Mouse (Mus musculus) brain, embryonic 18.5 days (tissue): ENCODE data around the gene Bcar1.

Source experiments
- DNase-seq: peaks from one replicate; pipeline ENCODE4 v3.0.0-alpha.2; 2012; ENCODE audit warnings: low read depth, low spot score

Gene Bcar1

DNA sequence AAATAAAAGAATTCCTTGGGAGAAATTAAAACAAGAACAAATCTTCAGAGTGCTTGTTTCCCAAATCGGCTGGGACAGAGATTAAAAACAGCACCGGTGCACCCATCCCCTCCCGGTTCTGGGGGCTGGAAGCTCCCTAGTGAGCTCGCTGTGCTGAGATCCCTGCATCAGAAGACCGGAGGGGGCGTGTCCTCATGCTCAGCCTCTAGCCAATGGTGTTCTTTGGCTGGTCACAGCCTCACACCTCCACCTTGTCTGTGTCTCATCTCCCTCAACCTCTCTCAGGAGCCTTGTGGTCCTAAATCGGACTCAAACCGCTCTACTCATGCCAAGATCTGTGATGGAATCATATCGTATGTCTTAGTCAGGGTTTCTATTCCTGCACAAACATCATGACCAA, 61.1 kb downstream of the Bcar1 start:
- DNase-seq = no peak

- DNase-seq = no peak
These were observed 62.5 kb downstream of the Bcar1 start for GRCm38 (mm10) chr8:111681153-111681552.

DNA sequence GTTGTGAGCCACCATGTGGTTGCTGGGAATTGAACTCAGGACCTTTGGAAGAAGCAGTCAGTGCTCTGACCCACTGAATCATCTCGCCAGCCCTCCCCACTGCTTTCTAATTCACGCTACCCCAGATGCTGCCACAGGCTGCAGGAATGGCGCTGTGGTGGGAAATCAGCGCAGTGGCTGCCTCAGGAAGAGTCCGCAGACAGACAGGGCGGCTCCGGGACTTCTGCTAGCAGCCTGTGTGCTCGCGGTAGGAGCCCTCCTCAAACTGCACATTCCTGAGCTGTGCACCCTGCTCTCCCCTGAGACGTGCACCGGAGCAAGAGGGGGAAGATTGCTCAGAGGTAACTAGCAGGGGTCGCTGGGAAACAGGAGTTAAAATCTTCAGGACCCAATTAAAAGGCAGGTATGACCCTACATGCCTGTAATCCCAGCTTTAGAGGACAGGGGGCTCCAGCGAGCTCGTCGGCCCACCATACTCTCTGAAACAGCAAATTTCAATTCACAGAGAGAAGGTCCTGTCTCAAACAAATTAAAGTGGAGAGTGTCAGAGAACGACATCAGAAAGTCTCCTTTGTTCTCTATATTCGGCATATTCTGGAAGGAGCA, 63.1 kb downstream of the Bcar1 start:
- DNase-seq = no peak

DNA sequence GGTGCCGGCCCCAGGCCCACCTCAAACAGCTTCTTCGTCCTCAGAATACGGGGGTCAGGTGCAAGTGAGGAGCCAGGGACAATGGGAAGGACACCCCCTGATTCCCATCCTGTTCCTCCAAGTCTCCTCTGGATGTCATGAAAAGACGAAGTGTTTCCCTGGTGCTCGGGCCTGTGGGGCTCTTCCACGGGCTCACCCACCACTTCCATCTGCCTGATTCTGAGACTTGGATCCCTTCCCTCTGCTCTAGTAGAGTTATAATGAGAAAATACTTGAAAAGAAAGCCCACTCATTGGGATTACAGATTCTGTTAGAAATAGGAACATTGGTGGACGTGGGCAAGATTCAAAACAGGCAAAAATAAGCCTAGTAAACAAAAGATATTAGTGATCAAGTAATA, 64.8 kb downstream of the Bcar1 start:
- no peak for DNase-seq

- peak; percentile 16 for DNase-seq
These were observed 65.5 kb downstream of the Bcar1 start for GRCm38 (mm10) chr8:111678111-111678510.

DNA sequence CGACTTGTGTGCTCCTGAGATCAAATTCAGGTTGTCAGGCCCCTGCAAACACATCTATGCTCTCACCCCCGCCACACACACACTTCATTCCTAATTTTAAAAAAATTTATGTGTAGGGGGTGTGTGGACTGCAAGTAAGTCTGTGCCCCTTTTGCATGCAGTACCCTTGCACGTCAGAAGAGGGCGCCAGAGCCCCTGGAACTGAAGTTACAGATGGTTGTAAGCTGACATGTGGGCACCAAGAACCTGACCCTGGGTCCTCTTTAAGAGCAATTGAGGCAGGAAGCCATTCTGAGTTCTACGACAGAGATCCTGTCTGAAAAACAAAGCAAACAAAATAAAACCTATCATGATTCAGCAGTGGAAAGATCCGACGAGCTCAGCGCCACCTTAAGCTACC, 67.4 kb downstream of the Bcar1 start:
- DNase-seq = no peak

DNA sequence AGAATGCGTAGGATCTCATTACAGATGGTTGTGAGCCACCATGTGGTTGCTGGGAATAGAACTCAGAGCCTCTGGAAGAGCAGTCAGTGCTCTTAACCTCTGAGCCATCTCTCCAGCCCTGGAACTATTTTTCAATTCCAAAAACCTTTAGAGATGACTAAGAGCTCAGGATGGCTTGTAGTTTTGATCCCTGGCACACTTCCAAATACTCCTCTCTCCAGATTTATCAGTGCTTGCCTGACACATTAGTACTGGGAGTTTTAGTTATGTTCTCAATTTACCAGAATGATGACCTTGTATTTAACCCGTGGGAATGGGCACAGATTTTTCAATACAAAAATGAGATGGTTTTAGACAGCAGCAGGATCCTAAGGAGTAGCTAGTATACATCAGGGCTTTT, 76.9 kb downstream of the Bcar1 start:
- DNase-seq = no peak

DNA sequence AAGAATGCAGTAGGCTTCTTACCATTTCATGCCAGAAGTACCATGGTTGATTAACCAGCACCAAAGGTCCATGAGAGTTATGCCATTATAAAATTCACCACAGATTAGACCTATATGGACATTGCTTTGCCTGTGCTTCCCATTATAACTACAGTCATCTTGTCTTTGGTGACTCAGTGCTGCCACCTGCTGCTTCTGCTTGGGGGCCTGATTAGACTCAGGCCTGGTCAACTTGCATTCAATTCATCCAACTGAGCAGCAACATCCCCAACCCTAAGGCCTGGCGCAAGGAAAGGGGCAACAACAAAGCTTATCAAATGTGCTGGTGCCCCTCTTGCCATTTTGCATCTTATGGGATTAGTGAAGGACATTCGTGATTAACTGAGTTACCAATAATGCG, 81.1 kb downstream of the Bcar1 start:
- DNase-seq = peak; percentile 6
